Mouse (Mus musculus): Measurements from ENCODE around the gene Hs1bp3.
A peak's percentile ranks its signal among the peaks of the same experiment; 100 is the strongest.

The Hs1bp3 gene

DNA sequence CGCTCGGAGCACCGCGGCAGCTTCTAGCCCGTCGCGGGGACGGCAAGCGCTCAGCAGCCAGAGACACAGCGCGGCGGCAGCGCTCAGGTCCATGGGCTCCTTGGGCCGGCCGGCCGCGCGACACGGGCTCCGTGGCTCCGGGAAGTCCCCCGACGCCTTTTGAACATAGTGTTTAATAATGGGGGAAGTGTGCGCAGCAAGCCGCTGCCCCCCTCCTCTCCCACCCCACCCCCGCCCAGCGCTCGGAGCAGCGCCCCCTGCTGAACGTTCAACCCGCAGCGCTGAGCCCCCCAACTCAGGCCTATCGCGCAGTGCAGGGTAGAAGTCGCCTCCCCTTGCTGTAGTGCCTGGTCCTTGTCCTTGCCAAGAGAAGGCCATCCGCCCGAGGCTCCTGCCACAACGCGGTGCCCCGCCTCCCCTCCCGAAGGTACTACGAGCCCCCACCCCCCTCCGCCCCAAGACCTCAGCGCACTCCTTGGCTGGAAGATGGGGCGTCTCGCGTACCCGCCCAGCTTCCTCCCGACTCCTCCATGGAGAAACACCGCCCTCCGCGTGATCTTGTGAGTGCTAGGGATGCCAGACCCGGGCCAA is 11.3 kb upstream of the Hs1bp3 start, which contains the start of gene Gdf7:
Gene Gdf7, minus strand, starts transcription at position 114 of the 591 bp plus-strand sequence.
- DNase-seq (ENCODE audit: low spot score in 2 of 2) = no peak

DNA sequence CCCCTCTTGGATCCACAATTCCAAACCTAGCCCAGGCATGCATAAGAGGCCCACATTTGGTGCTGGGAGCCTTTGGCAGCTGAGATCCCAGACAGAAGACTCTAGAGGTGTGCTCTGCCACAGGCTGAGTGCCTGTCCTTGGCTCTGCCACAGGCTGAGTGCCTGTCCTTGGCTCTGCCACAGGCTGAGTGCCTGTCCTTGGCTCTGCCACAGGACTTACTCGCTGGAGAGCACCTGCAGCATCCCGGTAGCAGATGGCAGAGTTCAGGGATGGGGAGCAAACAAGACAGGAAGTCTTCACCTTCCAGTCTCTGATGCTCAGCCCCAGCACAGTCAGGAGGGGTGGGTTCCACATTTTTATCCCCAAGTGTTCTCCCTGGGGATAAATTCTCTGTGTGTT is 8.0 kb upstream of the Hs1bp3 start:
- DNase-seq (ENCODE audit: low spot score in 2 of 2) = no peak

DNA sequence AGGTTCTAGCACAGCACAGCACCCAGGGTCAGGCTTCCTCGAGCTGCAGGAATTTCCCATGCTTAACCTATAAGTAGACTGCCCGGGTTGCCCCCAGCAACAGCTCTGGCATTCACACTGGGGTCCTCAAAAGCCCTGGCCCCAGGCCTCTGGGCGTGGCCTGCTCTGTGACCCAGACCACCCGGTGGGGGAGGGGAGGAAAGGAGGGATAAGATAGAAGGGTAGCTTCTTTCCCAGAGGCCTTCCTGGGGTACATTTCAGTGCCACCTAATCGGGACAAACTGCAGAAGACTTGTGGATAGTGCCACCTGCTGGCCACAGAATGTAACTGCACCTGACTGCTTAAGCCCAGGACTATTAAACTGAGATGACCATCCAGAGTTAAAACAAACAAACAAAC is 6.8 kb upstream of the Hs1bp3 start:
- peak; percentile 17 to 35 for DNase-seq (ENCODE audit: low spot score in 2 of 2)

DNA sequence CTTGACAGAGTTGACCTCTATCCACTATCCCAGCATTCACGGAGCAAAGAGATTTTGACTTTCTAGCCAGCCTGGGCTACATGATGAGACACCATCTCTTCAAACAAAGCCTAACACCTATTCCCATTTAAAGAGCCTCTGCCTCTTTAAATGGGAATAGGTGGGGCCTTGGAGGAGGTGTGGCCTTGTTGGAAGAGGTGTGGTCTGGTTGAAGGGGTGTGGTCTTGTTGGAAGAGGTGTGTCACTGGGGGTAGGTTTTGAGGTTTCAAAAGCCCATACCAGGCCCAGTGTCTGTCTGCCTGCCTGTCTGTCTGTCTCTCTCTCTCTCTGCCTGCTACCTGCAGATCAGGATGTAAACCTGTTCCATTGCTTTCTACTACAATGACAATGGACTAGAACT is 6.3 kb upstream of the Hs1bp3 start:
- no peak for DNase-seq (ENCODE audit: low spot score in 2 of 2)

DNA sequence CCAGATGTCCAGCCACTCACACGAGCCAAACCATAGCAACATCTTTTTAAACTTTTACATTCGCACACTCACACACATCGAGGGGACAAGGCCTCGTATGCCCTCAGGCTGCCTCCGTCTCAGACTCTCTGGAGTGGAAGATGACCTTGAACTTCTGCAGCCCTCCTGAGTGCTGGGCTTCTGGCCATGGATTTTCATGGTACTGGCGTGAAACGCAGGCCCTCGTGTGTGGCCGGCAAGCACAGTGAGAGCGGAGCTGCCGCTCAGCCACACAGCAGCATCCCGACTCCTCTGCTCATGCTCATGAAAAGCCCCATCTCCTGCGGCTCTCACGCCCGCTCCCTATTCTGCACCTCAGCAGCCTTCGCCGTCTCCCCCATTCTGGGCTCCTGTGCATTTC is 2.2 kb upstream of the Hs1bp3 start:
- no peak for DNase-seq (ENCODE audit: low spot score in 2 of 2)

DNA sequence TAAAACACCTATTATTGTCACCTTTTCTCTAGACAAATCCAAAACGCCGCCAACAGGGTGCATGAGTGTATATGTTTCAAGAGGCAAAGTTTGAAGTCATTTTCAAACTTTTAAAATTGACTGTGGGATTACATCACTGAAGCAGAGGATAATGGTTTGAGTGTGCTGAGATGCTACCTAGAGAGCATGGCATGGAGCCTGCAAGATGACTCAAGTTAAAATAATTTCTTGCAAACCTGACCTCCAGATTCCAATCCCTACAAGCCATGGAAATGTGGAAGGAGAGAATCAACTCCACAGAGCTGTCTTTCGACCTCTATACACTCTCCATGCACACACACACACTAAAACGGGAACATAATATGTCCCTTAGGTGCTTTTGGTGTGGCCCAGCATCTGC is 966 bp upstream of the Hs1bp3 start:
- DNase-seq (ENCODE audit: low spot score in 2 of 2) = no peak

DNA sequence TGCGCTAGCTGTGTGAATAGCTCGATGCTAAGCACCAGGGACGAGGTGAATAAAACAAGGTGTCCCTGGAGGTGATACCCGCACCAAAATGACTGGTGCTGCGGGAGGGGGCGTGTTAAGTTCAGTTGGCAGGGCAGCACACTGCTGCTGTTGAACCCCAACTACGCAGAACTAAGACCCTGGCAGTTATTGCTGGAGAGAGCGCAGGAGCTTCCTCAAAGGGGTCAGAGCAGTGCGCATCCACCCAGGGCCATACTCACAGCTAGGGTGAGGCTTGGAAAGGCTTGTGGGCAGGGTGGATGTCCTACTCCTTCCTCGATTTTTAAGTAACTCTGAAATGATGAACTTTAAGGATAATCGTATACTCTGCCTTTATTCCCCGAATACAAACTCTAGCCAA is 541 bp downstream of the Hs1bp3 start:
- DNase-seq (ENCODE audit: low spot score in 2 of 2) = no peak

DNA sequence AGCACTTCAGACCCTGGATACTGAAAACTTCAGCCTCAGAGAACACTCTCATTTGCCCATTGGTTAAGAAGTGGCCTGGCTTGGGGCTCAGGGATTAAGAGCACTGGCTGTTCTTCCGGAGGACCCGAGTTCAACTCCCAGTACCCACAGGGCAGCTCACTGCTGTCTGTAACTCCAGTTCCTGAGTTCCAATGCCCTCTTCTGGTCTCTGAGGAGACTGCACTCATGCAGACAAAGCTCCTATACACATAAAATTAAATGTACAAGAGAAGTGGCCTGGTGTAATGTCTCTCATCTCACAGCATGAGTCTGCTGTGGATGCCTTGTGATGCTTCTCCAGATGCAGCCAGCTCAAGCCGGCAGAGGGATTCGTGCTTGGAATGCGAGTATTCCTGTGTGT is 3.3 kb downstream of the Hs1bp3 start:
- no peak for DNase-seq (ENCODE audit: low spot score in 2 of 2)

DNA sequence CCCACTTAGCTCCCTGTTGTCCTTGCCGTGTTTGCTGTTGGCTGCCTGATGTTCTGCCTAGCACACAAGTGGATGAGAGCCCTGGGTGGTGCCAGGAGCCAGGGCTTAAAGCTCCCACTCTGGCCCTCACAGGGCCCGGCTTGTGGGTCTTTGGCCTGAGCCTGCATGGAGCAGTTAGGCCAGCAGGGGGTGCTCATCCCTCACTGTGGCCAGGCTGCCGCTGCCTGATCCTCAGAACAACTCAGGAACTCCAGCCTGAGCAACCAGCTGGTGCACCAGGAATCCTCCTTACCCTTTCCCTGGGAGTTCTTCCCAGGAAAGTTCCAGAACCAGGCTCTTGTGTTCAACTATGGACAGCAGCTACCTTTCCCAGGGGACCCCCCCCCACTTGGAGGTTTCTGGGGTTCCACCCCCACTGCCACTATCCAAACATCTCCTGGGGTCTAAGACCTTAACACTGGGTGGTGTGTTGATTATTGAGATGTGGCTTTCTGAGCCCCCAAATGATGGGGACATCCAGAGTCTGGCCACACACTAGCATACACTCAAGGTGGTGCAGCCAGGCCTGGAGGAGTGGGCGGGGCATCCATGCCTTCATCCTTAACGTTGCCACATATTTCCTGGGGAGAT is 7.0 kb downstream of the Hs1bp3 start:
- DNase-seq (ENCODE audit: low spot score in 2 of 2) = peak; percentile 46 to 49

DNA sequence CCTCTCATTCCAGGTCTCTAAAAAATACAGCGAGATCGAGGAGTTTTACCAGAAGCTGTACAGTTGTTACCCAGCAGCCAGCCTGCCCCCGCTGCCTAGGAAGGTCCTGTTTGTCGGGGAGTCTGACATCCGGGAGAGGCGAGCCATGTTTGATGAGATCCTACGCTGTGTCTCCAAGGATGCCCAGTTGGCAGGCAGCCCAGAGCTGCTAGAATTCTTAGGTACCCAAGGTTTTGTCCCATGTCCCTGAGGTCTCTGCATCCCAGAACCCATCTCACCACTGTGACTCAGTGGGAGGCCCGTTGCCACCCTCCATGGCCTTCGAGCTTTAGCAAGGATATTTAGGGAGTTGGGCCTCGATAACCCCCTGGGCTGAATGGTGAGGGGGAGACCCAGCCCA is 8.3 kb downstream of the Hs1bp3 start:
- DNase-seq (ENCODE audit: low spot score in 2 of 2) = no peak

DNA sequence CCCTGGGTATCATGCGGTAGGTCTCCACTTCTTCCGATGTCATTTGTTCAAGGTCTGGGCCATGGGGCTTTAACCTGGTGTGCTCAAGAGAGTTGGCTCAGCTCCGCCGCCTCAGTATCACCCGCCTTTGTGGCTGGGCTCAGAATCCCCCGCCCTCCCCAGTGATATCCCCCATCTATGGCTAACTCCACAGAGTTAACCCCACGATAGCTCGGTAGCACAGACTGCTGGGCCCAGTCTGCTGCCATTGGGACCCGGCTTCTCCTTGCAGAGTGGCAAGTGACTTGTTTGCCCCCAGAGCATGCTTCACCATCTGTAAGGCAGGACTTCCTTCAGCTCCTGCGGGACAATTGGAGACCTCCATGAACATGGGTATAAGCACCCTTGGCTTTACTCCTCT is 10.9 kb downstream of the Hs1bp3 start:
- no peak for DNase-seq (ENCODE audit: low spot score in 2 of 2)

DNA sequence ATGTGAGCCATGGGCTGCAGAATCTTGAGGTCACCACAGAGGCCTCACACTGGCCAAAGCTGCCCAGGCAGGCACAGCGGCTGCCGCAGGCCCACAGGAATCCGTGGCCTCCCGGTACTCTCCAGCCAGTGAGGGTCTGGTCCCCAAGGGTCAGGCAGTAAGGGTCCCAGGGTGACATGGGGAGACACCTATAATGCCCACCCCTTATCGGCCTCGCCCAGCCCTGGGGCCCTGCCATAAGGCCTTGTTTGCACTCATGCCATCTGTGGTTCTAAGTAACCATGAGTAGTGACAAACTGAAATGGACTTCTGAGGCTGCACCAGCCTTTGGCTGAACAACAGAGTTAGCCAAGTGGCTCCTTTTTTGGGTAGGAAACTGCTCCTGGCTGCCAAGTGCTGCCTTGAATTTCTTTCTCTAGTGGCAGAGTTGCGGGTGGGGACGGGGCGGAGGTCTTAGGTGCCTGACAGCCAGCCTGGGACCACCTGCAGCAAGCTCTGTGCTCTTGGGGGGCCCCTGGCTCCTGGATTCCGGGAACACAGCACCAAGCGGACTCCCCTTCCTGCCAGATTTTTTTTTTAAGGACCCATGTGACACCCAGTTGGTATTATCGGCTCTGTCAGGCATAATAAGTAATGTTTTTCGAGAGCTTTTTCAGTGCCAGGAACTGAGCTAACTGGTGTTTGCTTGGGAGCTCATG is 12.2 kb downstream of the Hs1bp3 start:
- DNase-seq (ENCODE audit: low spot score in 2 of 2) = no peak

DNA sequence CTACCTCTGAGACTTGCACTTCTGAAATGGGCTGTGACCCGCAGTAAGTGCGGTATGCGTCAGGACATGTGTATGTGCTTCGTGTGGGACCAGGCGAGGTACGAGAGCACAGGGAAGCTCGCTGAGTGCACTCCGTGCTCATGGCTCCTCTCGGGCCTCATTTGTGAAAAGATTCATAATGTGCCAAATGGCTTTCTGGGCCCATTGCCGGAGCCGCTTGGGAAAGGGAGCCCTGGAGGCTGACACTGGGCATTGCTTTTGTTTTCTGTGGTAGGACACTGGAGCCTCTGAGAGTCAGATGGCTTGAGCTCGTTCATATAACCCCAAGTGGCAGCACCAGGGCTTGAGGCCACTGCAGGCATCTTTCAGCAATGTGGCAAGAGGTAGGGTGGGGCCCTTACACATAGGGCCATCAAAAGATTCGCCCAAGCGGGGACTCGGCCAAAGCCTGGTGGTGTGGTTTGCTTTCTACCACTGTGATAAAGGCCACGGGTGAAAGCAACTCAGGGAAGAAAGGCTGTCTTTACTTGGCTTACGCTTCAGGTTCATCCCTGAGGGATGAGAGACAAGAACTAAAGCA is 12.8 kb downstream of the Hs1bp3 start:
- no peak for DNase-seq (ENCODE audit: low spot score in 2 of 2)

DNA sequence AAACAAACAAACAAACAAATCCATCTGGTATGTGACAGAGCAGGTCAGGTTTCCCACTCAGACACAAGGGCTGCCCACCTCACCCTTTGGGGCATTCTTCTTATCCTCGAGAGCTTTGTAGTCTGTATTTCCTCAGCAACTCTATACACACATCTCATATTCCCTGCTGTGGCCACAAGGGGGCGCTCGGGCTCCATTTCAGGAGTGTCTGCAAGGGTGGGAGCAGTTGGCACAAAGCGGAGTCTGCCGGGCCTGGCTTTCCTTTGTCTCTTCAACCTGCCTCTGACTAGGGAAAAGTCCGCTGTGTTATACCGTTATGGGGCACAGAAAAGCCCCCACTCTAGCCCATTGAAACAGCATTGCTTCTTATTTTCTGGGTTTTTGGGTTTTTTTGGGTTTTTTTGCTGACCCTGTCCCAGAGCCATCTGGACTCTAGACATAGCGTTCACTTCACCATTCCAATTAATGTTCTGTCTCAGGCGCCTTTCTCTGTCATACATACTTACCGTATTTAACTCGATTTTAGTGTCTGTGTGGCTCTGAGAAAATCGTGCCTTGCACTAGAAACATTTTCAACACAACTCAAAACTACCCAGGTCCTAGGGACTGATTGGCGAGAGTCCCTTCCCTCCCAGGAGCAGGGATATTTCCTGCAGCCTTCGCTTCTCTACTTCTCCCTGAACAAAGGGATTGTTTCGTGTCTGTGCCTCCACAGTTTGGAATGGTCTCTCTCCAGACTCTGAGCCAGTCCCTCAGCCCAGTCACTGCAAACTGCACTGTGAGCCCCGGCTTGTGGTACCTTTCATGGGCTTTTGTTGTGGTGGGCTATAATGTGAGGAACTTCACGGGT is 13.8 kb downstream of the Hs1bp3 start:
- peak; percentile 80 to 88 for DNase-seq (ENCODE audit: low spot score in 2 of 2)

DNA sequence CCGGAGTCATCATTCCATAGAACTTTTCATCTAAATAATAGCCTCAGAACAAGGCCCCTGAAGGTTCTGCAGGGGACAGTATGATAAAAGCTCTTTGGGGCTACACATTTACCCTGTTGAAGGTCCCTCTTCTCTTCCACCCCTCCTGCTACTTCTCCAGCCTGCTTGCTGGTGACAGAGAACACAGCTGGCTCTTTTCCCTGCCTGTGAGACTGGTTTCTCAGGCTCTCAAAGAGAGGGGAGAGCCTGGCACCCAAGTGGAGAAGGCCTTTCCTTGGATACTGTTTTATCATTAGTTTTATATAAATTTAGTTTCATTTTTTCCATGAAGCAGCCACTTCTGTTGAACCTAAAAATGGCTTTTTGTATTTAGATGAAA is 14.4 kb downstream of the Hs1bp3 start:
- no peak for DNase-seq (ENCODE audit: low spot score in 2 of 2)

DNA sequence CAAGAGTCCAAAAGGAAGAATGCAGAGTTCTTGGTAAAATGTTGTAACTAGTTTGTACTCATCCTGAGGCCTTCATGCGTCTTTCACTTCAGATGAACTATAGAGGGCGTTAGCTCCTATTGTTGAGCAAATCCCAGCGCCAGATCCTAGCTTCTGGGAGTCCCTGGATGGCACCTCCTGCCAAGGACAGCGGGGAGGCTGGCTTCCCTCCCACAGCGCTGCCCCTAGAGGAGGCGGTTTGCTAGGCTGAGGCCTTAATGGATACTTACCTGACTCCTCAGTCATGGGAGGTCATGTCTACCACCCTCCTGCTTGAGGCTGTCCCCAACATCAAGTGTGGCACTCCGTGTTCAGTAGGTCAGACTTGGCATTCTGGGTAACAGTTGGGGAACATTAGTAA is 16.0 kb downstream of the Hs1bp3 start:
- no peak for DNase-seq (ENCODE audit: low spot score in 2 of 2)

DNA sequence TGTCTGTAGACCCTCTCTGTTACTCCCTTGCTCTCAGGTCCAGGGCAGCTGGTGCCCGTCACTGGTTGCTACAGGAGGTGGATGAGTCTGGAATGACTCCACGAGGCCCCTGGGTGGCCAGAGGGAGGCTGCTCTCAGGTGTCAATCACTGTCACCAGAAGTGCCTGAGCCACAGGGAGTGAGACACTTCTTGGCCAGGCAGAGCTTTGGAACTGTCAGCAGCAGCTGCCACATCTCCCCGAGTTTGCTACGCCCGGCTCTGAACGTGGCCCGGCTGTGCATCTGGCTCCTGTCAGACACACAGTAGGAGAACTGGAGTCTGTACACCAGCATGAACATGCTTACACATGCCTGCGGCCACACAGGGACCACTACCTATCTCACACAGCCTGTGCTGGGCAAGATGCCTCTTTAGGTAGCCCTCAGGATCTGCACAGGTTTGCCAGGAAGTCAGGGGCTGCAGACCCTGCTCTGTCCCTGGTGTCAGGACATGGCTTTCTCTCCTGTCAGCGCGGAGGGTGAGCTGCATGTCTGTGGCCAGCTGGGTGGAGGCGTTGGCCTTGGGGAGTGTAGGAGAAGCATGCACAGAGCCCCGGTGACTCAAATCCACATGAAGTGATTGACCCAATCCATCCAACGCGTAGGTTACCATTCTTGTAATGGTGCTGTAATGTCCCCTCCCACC is 18.4 kb downstream of the Hs1bp3 start:
- DNase-seq (ENCODE audit: low spot score in 2 of 2) = no peak

DNA sequence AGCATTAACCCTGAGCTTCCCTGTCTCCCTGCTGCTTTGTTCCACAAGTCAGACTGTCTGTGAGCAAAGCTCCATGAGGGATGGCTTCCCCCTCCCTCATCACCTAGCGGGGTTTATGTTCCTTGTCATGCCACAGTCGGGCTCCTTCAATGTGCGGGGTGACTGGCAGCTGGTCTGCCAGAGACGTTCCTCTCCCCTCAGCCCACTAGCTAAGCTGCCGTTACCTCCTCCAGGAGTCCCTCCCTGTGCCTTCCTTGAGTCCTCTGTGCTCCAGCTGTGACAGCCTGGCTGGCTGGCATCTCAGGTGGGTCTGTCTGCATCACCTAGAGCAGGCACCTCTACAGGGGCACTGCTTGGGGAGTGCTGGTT is 18.9 kb downstream of the Hs1bp3 start:
- DNase-seq (ENCODE audit: low spot score in 2 of 2) = no peak

DNA sequence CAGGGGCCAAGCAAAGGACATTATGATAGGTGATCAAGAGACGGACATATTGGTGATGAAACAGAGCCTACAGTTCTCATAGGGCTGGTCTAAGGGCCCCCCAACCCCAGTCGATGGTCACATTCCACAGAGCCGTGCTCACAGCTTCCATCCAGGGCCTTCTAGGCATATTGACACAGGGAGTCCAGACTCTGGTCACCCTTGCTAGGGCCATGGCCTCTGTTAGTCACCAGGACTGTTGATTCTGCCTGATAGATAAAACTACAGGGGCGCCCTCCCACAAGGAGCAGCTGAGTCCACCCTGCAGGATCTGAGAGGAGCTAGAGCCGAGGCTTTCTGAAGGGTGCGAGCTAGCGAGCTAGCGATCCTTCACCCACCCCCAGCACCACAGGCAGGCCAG is 20.4 kb downstream of the Hs1bp3 start:
- no peak for DNase-seq (ENCODE audit: low spot score in 2 of 2)

DNA sequence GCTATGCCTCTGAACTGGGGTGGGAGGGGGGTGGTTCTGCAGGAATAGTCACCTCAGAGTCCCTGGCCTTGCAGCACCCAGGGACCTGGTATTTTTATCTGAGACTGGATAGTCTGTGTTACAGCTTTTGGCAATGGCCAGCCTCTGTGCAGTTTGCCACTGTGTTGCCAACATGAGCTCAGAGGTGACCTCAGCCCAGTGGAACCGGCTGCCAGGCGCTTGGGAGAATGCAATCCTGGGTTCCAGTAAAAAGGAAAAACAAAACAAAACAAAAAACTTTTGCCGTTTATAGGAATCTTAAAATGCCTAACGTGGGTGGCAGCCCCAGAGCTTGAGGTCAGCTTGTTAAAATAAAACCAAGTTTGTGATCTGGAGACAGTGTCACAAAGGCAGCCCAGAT is 21.0 kb downstream of the Hs1bp3 start:
- no peak for DNase-seq (ENCODE audit: low spot score in 2 of 2)

DNA sequence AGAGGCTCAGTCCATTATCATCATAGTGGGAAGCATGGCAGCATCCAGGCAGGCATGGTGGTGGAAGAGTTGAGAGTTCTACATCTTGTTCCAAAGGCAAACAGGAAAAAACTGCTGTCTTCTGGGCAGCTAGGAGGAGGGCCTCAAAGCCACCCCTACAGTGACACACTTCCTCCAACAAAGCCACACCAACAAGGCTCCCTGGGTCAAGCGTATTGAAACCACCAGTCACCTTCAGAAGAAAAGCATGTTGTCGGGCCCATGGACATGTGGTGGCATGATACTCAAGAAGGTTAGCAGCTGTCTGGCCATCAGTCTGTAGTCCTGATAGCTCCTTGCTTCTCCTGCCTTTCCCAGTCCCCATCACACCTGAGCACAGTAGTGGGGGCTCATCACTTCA is 22.3 kb downstream of the Hs1bp3 start:
- DNase-seq (ENCODE audit: low spot score in 2 of 2) = no peak
